Mouse (Mus musculus) hindbrain, embryonic 11.5 days (tissue): Measurements from ENCODE around the gene Pef1. TPM values are rescaled to one million over a fixed set of nuclear protein-coding genes. Genes with fewer than 3 reads are reported as not detected.

Experiments used
- ATAC-seq: fragments of 200-750 bp; cut with Nextera tagmentation; 2 replicates; pipeline ENCODE4 v1.8.0; 2017; ENCODE audit warnings: mild to moderate bottlenecking, moderate TSS enrichment, moderate library complexity; ENCODE audit not compliant: low FRiP score
- DNase-seq: peaks from one replicate; pipeline ENCODE4 v3.0.0-alpha.2; 2015; ENCODE audit warnings: low spot score
- H3K27ac ChIP-seq: fragments of 300-500 bp; sonication (generic); 2 replicates; pipeline ENCODE4 v1.5.1; 2014; ENCODE audit warnings: mild to moderate bottlenecking, low read depth, low read length
- H3K27me3 ChIP-seq: fragments of 300-500 bp; sonication (generic); 2 replicates; pipeline ENCODE4 v1.6.1; 2014; ENCODE audit warnings: mild to moderate bottlenecking, low read length, moderate library complexity, mixed read lengths; ENCODE audit not compliant: control insufficient read depth, insufficient read depth
- H3K36me3 ChIP-seq: fragments of 300-500 bp; sonication (generic); 2 replicates; pipeline ENCODE4 v1.6.1; 2014; ENCODE audit warnings: mild to moderate bottlenecking, low read length, moderate library complexity, mixed read lengths; ENCODE audit not compliant: control insufficient read depth, insufficient read depth
- H3K4me1 ChIP-seq: fragments of 300-500 bp; sonication (generic); replicated peaks from 2 replicates; pipeline ENCODE4 v1.6.1; 2014; ENCODE audit warnings: low read length, mixed read lengths; ENCODE audit not compliant: control insufficient read depth, insufficient read depth
- H3K4me2 ChIP-seq: fragments of 300-500 bp; sonication (generic); replicated peaks from 2 replicates; pipeline ENCODE4 v1.6.1; 2014; ENCODE audit warnings: mild to moderate bottlenecking, low read depth, low read length
- H3K4me3 ChIP-seq: fragments of 300-500 bp; sonication (generic); 2 replicates; pipeline ENCODE4 v1.5.1; 2014; ENCODE audit warnings: low read depth, low read length
- H3K9ac ChIP-seq: fragments of 300-500 bp; sonication (generic); 2 replicates; pipeline ENCODE4 v1.6.1; 2014; ENCODE audit warnings: low read depth, low read length
- H3K9me3 ChIP-seq: fragments of 300-500 bp; sonication (generic); 2 replicates; pipeline ENCODE4 v1.6.1; 2016; ENCODE audit warnings: low read length; ENCODE audit not compliant: control insufficient read depth
- WGBS: fragments of 180-500 bp; shearing (Covaris S2); extraction: QIAGEN DNeasy Blood & Tissue Kit; methylation state at CpG from one replicate; pipeline ENCODE4 v1.1.7; 2014; 5-methylcytosine and 5-hydroxymethylcytosine counted together
- polyA plus RNA-seq: library from polyadenylated mRNA; unstranded; fragments of >200 nt; fragmentation: Nextera tagmentation; extraction: Ambion mirVana; gene quantifications from 2 replicates; pipeline ENCODE4 v1.2.1, GENCODE M21; 2014

Pef1 gene
- polyA plus RNA-seq, 1 experiment from 2014 or later: 72.4 TPM

DNA sequence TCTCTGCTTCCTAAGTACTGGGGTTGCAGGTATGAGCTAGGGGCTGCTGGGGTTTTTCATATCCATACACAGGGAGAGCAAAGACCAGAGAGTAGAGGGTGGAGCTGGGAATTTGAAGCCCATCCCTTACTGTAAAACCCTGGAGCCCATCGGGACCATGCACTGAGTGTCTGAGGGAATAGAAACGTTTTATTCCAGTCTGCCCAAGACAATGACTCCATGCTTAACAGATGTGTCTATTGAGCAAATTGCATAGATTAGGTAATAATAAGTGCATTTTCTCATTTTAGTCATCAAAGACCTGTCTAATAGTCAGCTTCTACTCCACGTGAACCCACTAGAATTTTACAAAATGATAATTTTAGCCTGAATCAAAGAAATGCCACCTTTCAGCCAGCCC, 31.8 kb upstream of the Pef1 start:
- WGBS: 76% methylated on average over 3 of the region's 3 CpGs

GRCm38 (mm10) chr4:130071758-130072157, 30.6 kb upstream of the Pef1 start:
- Histone ChIP-seq H3K27me3 (no peaks in the 10 kb centered on the region), H3K4me3 (no peak overlapping the region), H3K36me3 (no peaks in the 10 kb centered on the region), H3K9ac (no peak overlapping the region), H3K4me2 (no peak overlapping the region), H3K9me3 (no peaks in the 10 kb centered on the region), H3K4me1 (peaks cover 2% of the 10 kb centered on the region; the same call in 1 of the 2 replicates), H3K27ac (no peak overlapping the region)
- ATAC-seq: no peak
- 95% methylated on average over 2 of the region's 2 CpGs for WGBS
- DNase-seq: no peak

More for the DNA sequence above, 31.8 kb upstream of the Pef1 start:
- no peaks in the 10 kb centered on the region for H3K27me3 ChIP-seq
- ATAC-seq (no peak), DNase-seq (no peak)
- no peak overlapping the region for H3K9ac ChIP-seq
- H3K27ac ChIP-seq: no peak overlapping the region
- no peak overlapping the region for H3K4me2 ChIP-seq
- no peaks in the 10 kb centered on the region for H3K36me3 ChIP-seq
- H3K4me3 ChIP-seq: no peak overlapping the region
- no peaks in the 10 kb centered on the region for H3K9me3 ChIP-seq
- no peaks in the 10 kb centered on the region for H3K4me1 ChIP-seq

- no peak for ATAC-seq
- Histone ChIP-seq H3K4me3 (no peak overlapping the region), H3K9me3 (no peaks in the 10 kb centered on the region), H3K4me1 (peaks cover 2% of the 10 kb centered on the region; the same call in 1 of the 2 replicates), H3K4me2 (no peak overlapping the region), H3K9ac (no peak overlapping the region), H3K27ac (no peak overlapping the region), H3K36me3 (no peaks in the 10 kb centered on the region), H3K27me3 (no peaks in the 10 kb centered on the region)
- no peak for DNase-seq
- 85% methylated on average over 4 of the region's 4 CpGs for WGBS
Observed at GRCm38 (mm10) chr4:130073367-130073766, 29.0 kb upstream of the Pef1 start.

DNA sequence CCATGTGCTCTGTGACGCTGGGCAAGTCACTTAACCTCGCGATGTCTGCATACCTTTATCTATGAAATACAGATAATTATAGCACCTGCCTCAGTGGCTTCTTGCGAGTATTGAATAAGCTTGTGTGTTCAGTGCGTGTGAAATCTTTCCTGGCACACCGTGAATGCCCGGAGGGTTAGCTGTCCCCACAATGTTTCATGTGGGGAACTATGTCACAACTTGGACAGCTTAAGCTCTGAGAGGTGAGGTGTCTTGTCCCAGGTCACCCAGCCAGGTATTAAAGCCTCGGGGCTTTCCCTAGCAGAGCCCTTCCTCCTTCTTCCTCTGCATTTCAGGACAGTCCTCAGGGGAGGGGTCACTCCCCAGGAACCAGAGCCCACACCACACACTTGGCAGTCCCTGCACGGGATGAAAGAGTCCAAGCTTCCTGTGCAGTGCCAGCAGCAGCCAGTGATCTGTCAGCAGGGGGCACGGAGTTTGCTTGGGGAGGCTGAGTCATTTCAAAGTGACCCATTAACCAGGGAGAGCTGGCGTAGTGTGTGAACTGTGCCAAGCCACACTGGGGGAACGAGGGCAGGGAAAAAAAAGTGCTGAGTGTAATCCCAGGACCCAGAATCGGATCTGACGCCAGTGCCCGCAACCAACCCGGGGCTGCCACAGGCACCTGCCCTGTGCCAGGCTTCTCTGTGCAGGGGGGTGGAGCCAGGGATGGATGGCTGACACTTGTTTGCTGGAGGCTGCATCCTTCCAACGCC, 27.4 kb upstream of the Pef1 start:
- Histone ChIP-seq H3K4me1 (peaks cover 2% of the 10 kb centered on the region; the same call in 1 of the 2 replicates), H3K9ac (no peak overlapping the region), H3K27ac (no peak overlapping the region), H3K9me3 (no peaks in the 10 kb centered on the region), H3K27me3 (no peaks in the 10 kb centered on the region), H3K4me2 (no peak overlapping the region), H3K36me3 (no peaks in the 10 kb centered on the region), H3K4me3 (no peak overlapping the region)
- DNase-seq (no peak), ATAC-seq (no peak)
- 76% methylated on average over 17 of the region's 17 CpGs for WGBS

- no peak overlapping the region for H3K4me2 ChIP-seq
- no peaks in the 10 kb centered on the region for H3K36me3 ChIP-seq
- H3K9ac ChIP-seq: no peak overlapping the region
- no peaks in the 10 kb centered on the region for H3K27me3 ChIP-seq
- no peaks in the 10 kb centered on the region for H3K9me3 ChIP-seq
- DNase-seq (no peak), ATAC-seq (no peak)
- H3K4me1 ChIP-seq: peaks cover 2% of the 10 kb centered on the region; the same call in 1 of the 2 replicates
- H3K27ac ChIP-seq: no peak overlapping the region
- 41% methylated on average over 8 of the region's 8 CpGs for WGBS
- no peak overlapping the region for H3K4me3 ChIP-seq
Observed at GRCm38 (mm10) chr4:130076856-130077255, 25.5 kb upstream of the Pef1 start.

GRCm38 (mm10) chr4:130078816-130079485, 23.4 kb upstream of the Pef1 start:
- H3K9ac ChIP-seq: no peak overlapping the region
- H3K4me2 ChIP-seq: no peak overlapping the region
- ATAC-seq (no peak), DNase-seq (no peak)
- H3K27me3 ChIP-seq: no peaks in the 10 kb centered on the region
- H3K4me3 ChIP-seq: no peak overlapping the region
- WGBS: 69% methylated on average over 17 of the region's 17 CpGs
- H3K4me1 ChIP-seq: peaks cover 2% of the 10 kb centered on the region; the same call in 1 of the 2 replicates
- H3K9me3 ChIP-seq: no peaks in the 10 kb centered on the region
- no peaks in the 10 kb centered on the region for H3K36me3 ChIP-seq
- no peak overlapping the region for H3K27ac ChIP-seq

GRCm38 (mm10) chr4:130079521-130079920, 22.8 kb upstream of the Pef1 start:
- Histone ChIP-seq H3K27ac (no peak overlapping the region), H3K4me3 (no peak overlapping the region), H3K36me3 (no peaks in the 10 kb centered on the region), H3K27me3 (no peaks in the 10 kb centered on the region), H3K9ac (no peak overlapping the region), H3K4me1 (peaks cover 2% of the 10 kb centered on the region; the same call in 1 of the 2 replicates), H3K4me2 (no peak overlapping the region), H3K9me3 (no peaks in the 10 kb centered on the region)
- ATAC-seq (no peak), DNase-seq (no peak)
- WGBS: 42% methylated on average over 3 of the region's 3 CpGs

- no peaks in the 10 kb centered on the region for H3K36me3 ChIP-seq
- no peak overlapping the region for H3K9ac ChIP-seq
- no peak overlapping the region for H3K4me3 ChIP-seq
- H3K9me3 ChIP-seq: no peaks in the 10 kb centered on the region
- no peaks in the 10 kb centered on the region; the same call in 1 of the 2 replicates for H3K4me1 ChIP-seq
- ATAC-seq (no peak), DNase-seq (no peak)
- no peak overlapping the region for H3K4me2 ChIP-seq
- 78% methylated on average over 19 of the region's 19 CpGs for WGBS
- no peak overlapping the region for H3K27ac ChIP-seq
- H3K27me3 ChIP-seq: no peaks in the 10 kb centered on the region
Observed at GRCm38 (mm10) chr4:130081345-130082190, 20.8 kb upstream of the Pef1 start.
